Mouse (Mus musculus) liver, embryonic 15.5 days (tissue): Measurements from ENCODE around the gene Slco3a1. TPM values are rescaled to one million over a fixed set of nuclear protein-coding genes. Genes with fewer than 3 reads are reported as not detected.

Experiments
- ATAC-seq: fragments of 200-750 bp; cut with Nextera tagmentation; 2 replicates; pipeline ENCODE4 v1.8.0; 2017; ENCODE audit warnings: moderate number of reproducible peaks, mild to moderate bottlenecking, moderate library complexity; ENCODE audit not compliant: insufficient read depth
- H3K27ac ChIP-seq: fragments of 300-500 bp; sonication (generic); replicated peaks from 2 replicates; pipeline ENCODE4 v1.5.1; 2015; ENCODE audit warnings: mild to moderate bottlenecking, inconsistent platforms
- H3K27me3 ChIP-seq: fragments of 300-500 bp; sonication (generic); 2 replicates; pipeline ENCODE4 v1.6.1; 2015; ENCODE audit warnings: mild to moderate bottlenecking, inconsistent platforms
- H3K36me3 ChIP-seq: fragments of 300-500 bp; sonication (generic); replicated peaks from 2 replicates; pipeline ENCODE4 v1.6.1; 2015; ENCODE audit warnings: moderate library complexity, mild to moderate bottlenecking, inconsistent platforms
- H3K4me1 ChIP-seq: fragments of 300-500 bp; sonication (generic); replicated peaks from 2 replicates; pipeline ENCODE4 v1.6.1; 2015; ENCODE audit warnings: inconsistent platforms
- H3K4me2 ChIP-seq: fragments of 300-500 bp; sonication (generic); 2 replicates; pipeline ENCODE4 v1.6.1; 2015; ENCODE audit warnings: moderate library complexity, mild to moderate bottlenecking, inconsistent platforms
- H3K4me3 ChIP-seq: fragments of 300-500 bp; sonication (generic); replicated peaks from 2 replicates; pipeline ENCODE4 v1.5.1; 2015; ENCODE audit warnings: mild to moderate bottlenecking, inconsistent platforms
- H3K9ac ChIP-seq: fragments of 300-500 bp; sonication (generic); 2 replicates; pipeline ENCODE4 v1.6.1; 2015; ENCODE audit warnings: moderate library complexity, mild to moderate bottlenecking, inconsistent platforms
- H3K9me3 ChIP-seq: fragments of 300-500 bp; sonication (generic); replicated peaks from 2 replicates; pipeline ENCODE4 v1.6.1; 2016; ENCODE audit warnings: inconsistent platforms
- WGBS: fragments of 180-500 bp; shearing (Covaris S2); methylation state at CpG from one replicate; pipeline ENCODE4 v1.1.7; 2015; ENCODE audit warnings: mixed read lengths; ENCODE audit not compliant: insufficient replicate concordance; 5-methylcytosine and 5-hydroxymethylcytosine counted together
- polyA plus RNA-seq: library from polyadenylated mRNA; unstranded; fragments of >200 nt; fragmentation: Nextera tagmentation; extraction: Ambion mirVana; gene quantifications from 2 replicates; pipeline ENCODE4 v1.2.1, GENCODE M21; 2015

The Slco3a1 gene
- polyA plus RNA-seq, 1 experiment from 2014 or later: 1.2 TPM

GRCm38 (mm10) chr7:74505635-74506034 is 48.9 kb downstream of the Slco3a1 start:
- H3K4me2 ChIP-seq: no peak overlapping the region
- no peak overlapping the region for H3K9ac ChIP-seq
- H3K4me1 ChIP-seq: no peaks in the 10 kb centered on the region
- no peak overlapping the region for H3K4me3 ChIP-seq
- H3K27ac ChIP-seq: no peak overlapping the region
- H3K36me3 ChIP-seq: no peaks in the 10 kb centered on the region
- WGBS: 59% methylated on average over 10 of the region's 10 CpGs
- no peak for ATAC-seq
- no peaks in the 10 kb centered on the region for H3K27me3 ChIP-seq
- no peaks in the 10 kb centered on the region for H3K9me3 ChIP-seq

- H3K4me3 ChIP-seq: no peak overlapping the region
- no peaks in the 10 kb centered on the region for H3K36me3 ChIP-seq
- 67% methylated on average over 10 of the region's 10 CpGs for WGBS
- H3K4me1 ChIP-seq: no peaks in the 10 kb centered on the region
- H3K9ac ChIP-seq: no peak overlapping the region
- H3K4me2 ChIP-seq: no peak overlapping the region
- H3K27me3 ChIP-seq: no peaks in the 10 kb centered on the region
- H3K9me3 ChIP-seq: no peaks in the 10 kb centered on the region
- ATAC-seq: no peak
- H3K27ac ChIP-seq: no peak overlapping the region
Observed at GRCm38 (mm10) chr7:74501187-74501586, 53.4 kb downstream of the Slco3a1 start.

- ATAC-seq: no peak
- WGBS: 70% methylated on average over 5 of the region's 5 CpGs
Observed at GRCm38 (mm10) chr7:74499470-74499869, 55.1 kb downstream of the Slco3a1 start.

GRCm38 (mm10) chr7:74498266-74498980 is 56.2 kb downstream of the Slco3a1 start:
- no peak overlapping the region for H3K27ac ChIP-seq
- 63% methylated on average over 4 of the region's 4 CpGs for WGBS
- H3K36me3 ChIP-seq: no peaks in the 10 kb centered on the region
- H3K27me3 ChIP-seq: no peaks in the 10 kb centered on the region
- H3K9ac ChIP-seq: no peak overlapping the region
- no peaks in the 10 kb centered on the region for H3K4me1 ChIP-seq
- no peaks in the 10 kb centered on the region for H3K9me3 ChIP-seq
- ATAC-seq: no peak
- no peak overlapping the region for H3K4me3 ChIP-seq
- no peak overlapping the region for H3K4me2 ChIP-seq

More at GRCm38 (mm10) chr7:74499470-74499869, 55.1 kb downstream of the Slco3a1 start:
- Histone ChIP-seq H3K27ac (no peak overlapping the region), H3K36me3 (no peaks in the 10 kb centered on the region), H3K9ac (no peak overlapping the region), H3K27me3 (no peaks in the 10 kb centered on the region), H3K9me3 (no peaks in the 10 kb centered on the region), H3K4me2 (no peak overlapping the region), H3K4me1 (no peaks in the 10 kb centered on the region), H3K4me3 (no peak overlapping the region)

GRCm38 (mm10) chr7:74497203-74497602 is 57.4 kb downstream of the Slco3a1 start:
- no peak overlapping the region for H3K9ac ChIP-seq
- ATAC-seq: no peak
- no peaks in the 10 kb centered on the region for H3K4me1 ChIP-seq
- H3K4me3 ChIP-seq: no peak overlapping the region
- no peak overlapping the region for H3K4me2 ChIP-seq
- no peaks in the 10 kb centered on the region for H3K27me3 ChIP-seq
- no peaks in the 10 kb centered on the region for H3K9me3 ChIP-seq
- H3K36me3 ChIP-seq: no peaks in the 10 kb centered on the region
- no peak overlapping the region for H3K27ac ChIP-seq
- WGBS: 19% methylated on average over 2 of the region's 2 CpGs

GRCm38 (mm10) chr7:74495451-74495850 is 59.1 kb downstream of the Slco3a1 start:
- Histone ChIP-seq H3K4me2 (no peak overlapping the region), H3K4me3 (no peak overlapping the region), H3K9ac (no peak overlapping the region), H3K36me3 (no peaks in the 10 kb centered on the region), H3K27me3 (no peaks in the 10 kb centered on the region), H3K27ac (no peak overlapping the region), H3K9me3 (no peaks in the 10 kb centered on the region), H3K4me1 (no peaks in the 10 kb centered on the region)
- no peak for ATAC-seq
- WGBS: 20% methylated on average over 2 of the region's 2 CpGs

- ATAC-seq: no peak
- Histone ChIP-seq H3K9me3 (no peaks in the 10 kb centered on the region), H3K4me3 (no peak overlapping the region), H3K4me1 (no peaks in the 10 kb centered on the region), H3K27me3 (no peaks in the 10 kb centered on the region), H3K36me3 (no peaks in the 10 kb centered on the region), H3K4me2 (no peak overlapping the region), H3K27ac (no peak overlapping the region), H3K9ac (no peak overlapping the region)
- WGBS: 54% methylated on average over 1 of the region's 1 CpGs
Observed at GRCm38 (mm10) chr7:74493775-74494174, 60.8 kb downstream of the Slco3a1 start.

GRCm38 (mm10) chr7:74491683-74492355 is 62.8 kb downstream of the Slco3a1 start:
- no peak for ATAC-seq
- Histone ChIP-seq H3K4me1 (no peaks in the 10 kb centered on the region), H3K27ac (no peak overlapping the region), H3K9me3 (no peaks in the 10 kb centered on the region), H3K9ac (no peak overlapping the region), H3K27me3 (no peaks in the 10 kb centered on the region), H3K4me3 (no peak overlapping the region), H3K36me3 (no peaks in the 10 kb centered on the region), H3K4me2 (no peak overlapping the region)
- WGBS: 55% methylated on average over 9 of the region's 9 CpGs

GRCm38 (mm10) chr7:74488141-74488540 is 66.4 kb downstream of the Slco3a1 start:
- H3K27me3 ChIP-seq: no peaks in the 10 kb centered on the region
- no peak overlapping the region for H3K4me3 ChIP-seq
- no peaks in the 10 kb centered on the region for H3K4me1 ChIP-seq
- no peaks in the 10 kb centered on the region for H3K36me3 ChIP-seq
- no peak overlapping the region for H3K4me2 ChIP-seq
- no peak overlapping the region for H3K9ac ChIP-seq
- no peaks in the 10 kb centered on the region for H3K9me3 ChIP-seq
- ATAC-seq: no peak
- WGBS: 54% methylated on average over 3 of the region's 3 CpGs
- H3K27ac ChIP-seq: no peak overlapping the region

- 53% methylated on average over 3 of the region's 3 CpGs for WGBS
- H3K4me2 ChIP-seq: no peak overlapping the region
- H3K4me3 ChIP-seq: no peak overlapping the region
- H3K4me1 ChIP-seq: no peaks in the 10 kb centered on the region
- no peak overlapping the region for H3K9ac ChIP-seq
- H3K27ac ChIP-seq: no peak overlapping the region
- no peaks in the 10 kb centered on the region for H3K9me3 ChIP-seq
- ATAC-seq: no peak
- no peaks in the 10 kb centered on the region for H3K27me3 ChIP-seq
- H3K36me3 ChIP-seq: no peaks in the 10 kb centered on the region
Observed at GRCm38 (mm10) chr7:74487727-74488126, 66.9 kb downstream of the Slco3a1 start.

- Histone ChIP-seq H3K9me3 (no peaks in the 10 kb centered on the region), H3K27ac (no peak overlapping the region), H3K36me3 (no peaks in the 10 kb centered on the region), H3K9ac (no peak overlapping the region), H3K4me3 (no peak overlapping the region), H3K4me1 (no peaks in the 10 kb centered on the region), H3K27me3 (no peaks in the 10 kb centered on the region), H3K4me2 (no peak overlapping the region)
- 70% methylated on average over 4 of the region's 4 CpGs for WGBS
- ATAC-seq: no peak
Observed at GRCm38 (mm10) chr7:74486083-74486482, 68.5 kb downstream of the Slco3a1 start.
